In the genomic region with DNA sequence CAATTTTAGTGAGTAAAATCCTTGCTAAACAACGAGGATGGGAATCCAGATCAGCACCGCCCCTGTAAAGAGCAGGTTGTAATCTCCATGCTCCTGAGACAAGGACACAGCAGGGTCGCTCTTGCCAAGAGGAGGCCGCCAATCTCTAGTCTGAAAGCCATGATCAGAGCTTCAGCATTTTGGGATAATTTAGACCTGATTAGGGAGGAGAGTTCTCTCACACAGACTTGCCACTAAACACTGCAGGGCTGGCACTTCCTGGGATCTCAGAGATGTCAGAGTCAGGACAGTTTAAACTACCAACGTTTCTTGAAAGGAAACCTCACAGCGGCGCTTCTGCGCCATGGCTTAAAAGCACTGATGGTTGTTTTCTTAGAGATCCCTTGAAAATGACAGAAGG, we compare ENCODE assay signal across 9 mouse cellular contexts. TPM values are rescaled to one million over a fixed set of nuclear protein-coding genes. Genes with fewer than 3 reads are reported as not detected.
DNase-seq lines count a peak whose midpoint lies in the region; ATAC-seq and TF ChIP-seq lines count a peak whose summit lies in the region.
"Had no signal": no experiment of that assay in that cellular context is flagged by ENCODE, and none has a peak within 500 bp of the region (broad histone marks: within the 10 kb centered on the region; RNA-seq: fewer than 3 reads in every experiment).

No protein-coding gene starts in this region.

- 57% methylated on average over 8 of the region's 8 CpGs for WGBS in kidney, adult 2 months
- WGBS in embryonic facial prominence, embryonic 13.5 days: 51% methylated on average over 8 of the region's 8 CpGs
- WGBS in hindbrain, embryonic 10.5 days: 62% methylated on average over 8 of the region's 8 CpGs
- WGBS in midbrain, embryonic 11.5 days: 37% methylated on average over 8 of the region's 8 CpGs
- 54% methylated on average over 8 of the region's 8 CpGs for WGBS in lung, adult 2 months

- no peaks in the 10 kb centered on the region for H3K27me3 ChIP-seq in kidney, adult 2 months (replicated peaks; ENCODE audit: control insufficient read depth, insufficient read depth, low read length)
- H3K27me3 ChIP-seq in embryonic facial prominence, embryonic 13.5 days: no peaks in the 10 kb centered on the region
- H3K27me3 ChIP-seq in hindbrain, embryonic 10.5 days (ENCODE audit: insufficient read depth, poor library complexity, severe bottlenecking): no peaks in the 10 kb centered on the region
- H3K27me3 ChIP-seq in midbrain, embryonic 11.5 days (ENCODE audit: control insufficient read depth, insufficient read depth, low read length): no peaks in the 10 kb centered on the region

- H3K4me1 ChIP-seq in kidney, adult 2 months (ENCODE audit: control insufficient read depth, insufficient read depth, low read length): peaks cover 33% of the 10 kb centered on the region
- H3K4me1 ChIP-seq in embryonic facial prominence, embryonic 13.5 days: peaks cover 67% of the 10 kb centered on the region
- H3K4me1 ChIP-seq in hindbrain, embryonic 10.5 days (replicated peaks): peaks cover 79% of the 10 kb centered on the region
- H3K4me1 ChIP-seq in midbrain, embryonic 11.5 days (ENCODE audit: control insufficient read depth, insufficient read depth, low read length): peaks cover 33% of the 10 kb centered on the region
- H3K4me1 ChIP-seq in lung, adult 2 months (ENCODE audit: control insufficient read depth, insufficient read depth, low read length): peaks cover 34% of the 10 kb centered on the region

- ATAC-seq in embryonic facial prominence, embryonic 13.5 days (ENCODE audit: insufficient number of reproducible peaks, insufficient read depth, low FRiP score, low TSS enrichment, low read depth): no peak
- no peak for ATAC-seq in midbrain, embryonic 11.5 days (ENCODE audit: low FRiP score)

- TF ChIP-seq CTCF in kidney, adult 2 months (conservative IDR thresholded peaks at IDR 0.05; ENCODE audit: insufficient read depth, insufficient read length, low read depth, low read length): no peak
- no peak for TF ChIP-seq CTCF in lung, adult 2 months (IDR thresholded peaks at IDR 0.05; ENCODE audit: insufficient read depth, low read length)

- H3K4me2 ChIP-seq in embryonic facial prominence, embryonic 13.5 days: no peak overlapping the region
- H3K4me2 ChIP-seq in midbrain, embryonic 11.5 days: no peak overlapping the region

- H3K27ac ChIP-seq in kidney, adult 2 months (ENCODE audit: insufficient read depth, low read depth, low read length): peak overlapping the region; percentile 61
- peak overlapping the region; percentile 88 for H3K27ac ChIP-seq in embryonic facial prominence, embryonic 13.5 days
- peak overlapping the region; percentile 82 for H3K27ac ChIP-seq in hindbrain, embryonic 10.5 days
- H3K27ac ChIP-seq in midbrain, embryonic 11.5 days (ENCODE audit: low read depth, low read length): peak overlapping the region; percentile 71

- TF ChIP-seq POLR2A in kidney, adult 2 months (IDR thresholded peaks at IDR 0.05; ENCODE audit: low read depth, low read length): no peak
- TF ChIP-seq POLR2A in lung, adult 2 months (IDR thresholded peaks at IDR 0.05; ENCODE audit: borderline replicate concordance, extremely low read depth, low read depth, low read length): no peak

- no peak overlapping the region; the same call in 1 of the 2 replicates for H3K9ac ChIP-seq in embryonic facial prominence, embryonic 13.5 days
- peak overlapping the region; percentile 11 for H3K9ac ChIP-seq in midbrain, embryonic 11.5 days (ENCODE audit: low read length)

- no peak for DNase-seq in kidney, adult 2 months
- DNase-seq in kidney, postnatal 36 days: no peak
- no peak for DNase-seq in hindbrain, embryonic 10.5 days (ENCODE audit: low spot score)
- peak; percentile 78 for DNase-seq in midbrain, embryonic 11.5 days (ENCODE audit: low spot score, missing footprints)
- no peak for DNase-seq in yolk sac, embryonic 10.5 days (ENCODE audit: low spot score)
- DNase-seq in spleen, adult 12 weeks (ENCODE audit: low spot score): no peak
- no peak for DNase-seq in lung, adult 2 months

- no peaks in the 10 kb centered on the region for H3K9me3 ChIP-seq in embryonic facial prominence, embryonic 13.5 days
- H3K9me3 ChIP-seq in hindbrain, embryonic 10.5 days: no peaks in the 10 kb centered on the region
- H3K9me3 ChIP-seq in midbrain, embryonic 11.5 days (ENCODE audit: control insufficient read depth, low read length): no peaks in the 10 kb centered on the region

- H3K36me3 ChIP-seq in kidney, adult 2 months (ENCODE audit: control insufficient read depth, insufficient read depth, low read length): no peaks in the 10 kb centered on the region
- peaks cover 23% of the 10 kb centered on the region; the same call in 1 of the 2 replicates for H3K36me3 ChIP-seq in embryonic facial prominence, embryonic 13.5 days
- H3K36me3 ChIP-seq in hindbrain, embryonic 10.5 days: peaks cover 63% of the 10 kb centered on the region
- H3K36me3 ChIP-seq in midbrain, embryonic 11.5 days (ENCODE audit: control insufficient read depth, insufficient read depth, low read length): no peaks in the 10 kb centered on the region; the same call in 1 of the 2 replicates

- no peak overlapping the region for H3K4me3 ChIP-seq in kidney, adult 2 months (ENCODE audit: insufficient read depth, low read depth, low read length)
- H3K4me3 ChIP-seq in embryonic facial prominence, embryonic 13.5 days: no peak overlapping the region
- H3K4me3 ChIP-seq in hindbrain, embryonic 10.5 days: no peak overlapping the region
- H3K4me3 ChIP-seq in midbrain, embryonic 11.5 days (ENCODE audit: low read depth, low read length): no peak overlapping the region
- H3K4me3 ChIP-seq in lung, adult 2 months (replicated peaks; ENCODE audit: extremely low read depth, low read depth, low read length): no peak overlapping the region
- H3K4me3 ChIP-seq: myocyte had no signal

RNA-seq across cellular contexts. Expression of a gene that starts 32.4 kb away (rescaled TPM):
- 27.7 and 29.0 TPM in 2 replicates for polyA plus RNA-seq in kidney, adult 2 months (2012; rRNA removed)
- polyA plus RNA-seq in embryonic facial prominence, embryonic 13.5 days (2015; fragmentation: Nextera tagmentation; extraction: Ambion mirVana): 61.4 and 62.3 TPM in 2 replicates
- 60.0 and 65.2 TPM in 2 replicates for polyA plus RNA-seq in hindbrain, embryonic 10.5 days (2016; fragmentation: Nextera tagmentation; extraction: Ambion mirVana)
- polyA plus RNA-seq in midbrain, embryonic 11.5 days (2014; fragmentation: Nextera tagmentation; extraction: Ambion mirVana): 43.1 and 45.6 TPM in 2 replicates
- polyA plus RNA-seq in lung, adult 2 months (2012; rRNA removed): 25.3 and 29.8 TPM in 2 replicates
